Mouse (Mus musculus) urinary bladder, postnatal 25 days (tissue): Measurements from ENCODE around the gene Apoc2.

Source experiments
- DNase-seq: peaks from one replicate; pipeline ENCODE4 v3.0.0; 2022; ENCODE audit warnings: low spot score

Gene Apoc2

GRCm38 (mm10) chr7:19678901-19679300, 1.2 kb upstream of the Apoc2 start:
- no peak for DNase-seq

- no peak for DNase-seq
Measured at GRCm38 (mm10) chr7:19676662-19677061, 1.1 kb downstream of the Apoc2 start.

GRCm38 (mm10) chr7:19675824-19676223, 1.9 kb downstream of the Apoc2 start:
- DNase-seq = no peak

GRCm38 (mm10) chr7:19673083-19673699, 4.5 kb downstream of the Apoc2 start:
- no peak for DNase-seq

- DNase-seq = no peak
Measured at GRCm38 (mm10) chr7:19671511-19671910, 6.2 kb downstream of the Apoc2 start.

- DNase-seq = peak; percentile 89
Measured at GRCm38 (mm10) chr7:19668947-19669721, 8.6 kb downstream of the Apoc2 start.

GRCm38 (mm10) chr7:19667434-19667833, 10.3 kb downstream of the Apoc2 start:
- no peak for DNase-seq

- no peak for DNase-seq
Measured at GRCm38 (mm10) chr7:19666750-19667149, 11.0 kb downstream of the Apoc2 start.

- peak; percentile 95 for DNase-seq
Measured at GRCm38 (mm10) chr7:19664955-19665841, 12.5 kb downstream of the Apoc2 start, which contains the start of gene Clptm1. Clptm1 (minus strand) TSS chr7:19665033.

GRCm38 (mm10) chr7:19664455-19664954, 13.2 kb downstream of the Apoc2 start:
- DNase-seq = no peak

GRCm38 (mm10) chr7:19663940-19664339, 13.8 kb downstream of the Apoc2 start:
- no peak for DNase-seq

- DNase-seq = no peak
Measured at GRCm38 (mm10) chr7:19652614-19653013, 25.1 kb downstream of the Apoc2 start.

GRCm38 (mm10) chr7:19651063-19651786, 26.5 kb downstream of the Apoc2 start:
- DNase-seq = no peak

- DNase-seq = no peak
Measured at GRCm38 (mm10) chr7:19641223-19641622, 36.5 kb downstream of the Apoc2 start.

- DNase-seq = no peak
Measured at GRCm38 (mm10) chr7:19635074-19635827, 42.5 kb downstream of the Apoc2 start.

GRCm38 (mm10) chr7:19634591-19634990, 43.1 kb downstream of the Apoc2 start:
- no peak for DNase-seq

- no peak for DNase-seq
Measured at GRCm38 (mm10) chr7:19633855-19634254, 43.9 kb downstream of the Apoc2 start.

GRCm38 (mm10) chr7:19633197-19633596, 44.5 kb downstream of the Apoc2 start:
- DNase-seq = no peak

GRCm38 (mm10) chr7:19632720-19633119, 45.0 kb downstream of the Apoc2 start:
- DNase-seq = no peak

- DNase-seq = no peak
Measured at GRCm38 (mm10) chr7:19632275-19632674, 45.5 kb downstream of the Apoc2 start.

GRCm38 (mm10) chr7:19629361-19629734, 48.4 kb downstream of the Apoc2 start, which contains the start of gene Relb:
Relb (minus strand) TSS chr7:19629438.
- DNase-seq = peak; percentile 95
